In the genomic region with DNA sequence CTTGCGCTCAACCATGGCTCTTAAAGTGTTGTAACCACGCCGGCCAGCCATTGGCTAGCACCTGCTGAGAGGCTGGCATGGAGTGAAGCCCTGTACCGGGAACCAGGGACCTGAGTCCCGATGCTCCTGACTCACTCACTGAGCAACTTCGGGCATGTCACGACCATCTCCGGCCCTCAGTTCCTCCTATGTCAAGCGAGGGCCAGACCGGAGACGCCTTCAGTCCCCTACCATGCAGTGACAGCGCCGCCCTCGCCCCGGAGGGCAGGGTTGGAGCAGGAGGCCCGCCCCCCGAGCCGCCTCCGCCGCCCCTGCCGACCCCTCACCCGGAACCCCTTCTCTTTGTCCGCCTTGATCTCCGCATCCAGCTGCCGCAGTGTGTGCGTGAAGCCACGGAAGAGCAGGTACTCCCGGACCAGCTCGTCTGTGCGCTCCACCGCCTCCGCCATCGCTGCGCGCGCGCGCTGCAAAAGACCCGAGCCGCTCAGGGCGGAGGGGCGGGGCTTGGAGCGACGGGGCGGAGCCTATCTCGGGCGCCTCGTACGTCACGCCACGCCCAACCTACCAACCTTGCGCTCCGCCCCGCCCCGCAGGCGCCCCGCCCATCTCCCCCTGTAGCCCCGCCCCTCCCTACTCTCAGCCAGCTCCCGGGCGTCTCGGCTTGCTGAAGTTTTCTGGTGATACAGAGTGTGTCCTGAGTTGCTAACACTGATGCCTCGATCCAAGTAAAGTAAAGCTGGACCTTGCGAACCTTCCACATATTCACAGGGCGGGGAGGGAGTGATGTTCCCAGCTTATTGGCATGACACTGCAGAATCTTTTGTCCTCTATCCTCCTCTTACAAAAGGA, we compare ENCODE assay signal across 8 mouse cellular contexts. TPM values are rescaled to one million over a fixed set of nuclear protein-coding genes. Genes with fewer than 3 reads are reported as not detected.
DNase-seq lines count a peak whose midpoint lies in the region; ATAC-seq lines count a peak whose summit lies in the region.

Gene Wdr91 (minus strand): TSS at position 506 of the 849 bp plus-strand sequence.

- peak; percentile 80 for ATAC-seq in common myeloid progenitor, adult 5-6 weeks (replicated peaks; ENCODE audit: low read depth, poor library complexity, severe bottlenecking)

- no peaks in the 10 kb centered on the region for H3K27me3 ChIP-seq in megakaryocyte, embryonic 14.5 days (replicated peaks)

- no peaks in the 10 kb centered on the region for H3K9me3 ChIP-seq in megakaryocyte, embryonic 14.5 days

- H3K36me3 ChIP-seq in megakaryocyte, embryonic 14.5 days (replicated peaks; ENCODE audit: low read length), result peaks cover 38% of the 10 kb centered on the region

- peak within 1 kb of the TSS; percentile 99 for H3K4me3 ChIP-seq in megakaryocyte, embryonic 14.5 days (replicated peaks)

- peaks cover 70% of the 10 kb centered on the region for H3K4me1 ChIP-seq in megakaryocyte, embryonic 14.5 days

- peak; percentile 95 for DNase-seq in ZHBTc4 (ENCODE audit: low read depth, low spot score)
- DNase-seq in gastrocnemius, adult 8-10 months (ENCODE audit: low spot score in 2 of 2), result peak; percentile 89 to 90
- peak; percentile 54 for DNase-seq in hindlimb bud, embryonic 11.5 days (ENCODE audit: extremely low spot score, low read depth, low spot score)
- DNase-seq in left cerebral cortex, adult 8-10 months (ENCODE audit: low spot score in 2 of 2), result peak; percentile 85 to 90
- peak; percentile 93 to 95 for DNase-seq in right cerebral cortex, postnatal 10 days (ENCODE audit: low spot score in 2 of 2)
- peak; percentile 95 for DNase-seq in urinary bladder, postnatal 25 days (ENCODE audit: low spot score)

RNA-seq across cellular contexts. Expression of gene Wdr91, which starts in this region (rescaled TPM):
- 14.9 and 25.1 TPM in 2 replicates for total RNA-seq in common myeloid progenitor, adult 5-6 weeks (2017)
- 1 to 10 TPM; 3.6 to 5.1 (median 4.9) TPM for total RNA-seq in gastrocnemius, adult 8-10 months (2022)
- 10 to 100 TPM; 35.9 to 39.9 (median 38.0) TPM for total RNA-seq in left cerebral cortex, adult 8-10 months (2022)
- 13.0 and 28.5 TPM in 2 replicates for polyA plus RNA-seq in megakaryocyte, embryonic 14.5 days (2012; ENCODE audit: insufficient read depth, low replicate concordance)

Comparison
In these comparisons a context has a peak if more than half of its experiments do, and no peak if none do; other contexts are left out.
1. Peak in every context shown above with its lines: DNase-seq, ATAC-seq and H3K4me3 ChIP-seq.